Mouse (Mus musculus) limb, embryonic 14.5 days (tissue): ENCODE results near the gene Dapp1. TPM values are rescaled to one million over a fixed set of nuclear protein-coding genes. Genes with fewer than 3 reads are reported as not detected.

Experiments
- ATAC-seq: fragments of 200-750 bp; cut with Nextera tagmentation; 2 replicates; pipeline ENCODE4 v1.8.0; 2017; ENCODE audit warnings: low read depth, moderate number of reproducible peaks, moderate TSS enrichment; ENCODE audit not compliant: low FRiP score
- DNase-seq: peaks from one replicate; pipeline ENCODE4 v3.0.0-alpha.2; 2015; ENCODE audit warnings: low spot score
- H3K27ac ChIP-seq: fragments of 300-500 bp; sonication (generic); replicated peaks from 2 replicates; pipeline ENCODE4 v1.5.1; 2014; ENCODE audit warnings: low read depth, mild to moderate bottlenecking, low read length, moderate library complexity, mixed read lengths
- H3K27me3 ChIP-seq: fragments of 300-500 bp; sonication (generic); 2 replicates; pipeline ENCODE4 v1.6.1; 2014; ENCODE audit warnings: low read length, mixed read lengths; ENCODE audit not compliant: control insufficient read depth, insufficient read depth
- H3K36me3 ChIP-seq: fragments of 300-500 bp; sonication (generic); 2 replicates; pipeline ENCODE4 v1.6.1; 2014; ENCODE audit warnings: mild to moderate bottlenecking, low read length, moderate library complexity, mixed read lengths; ENCODE audit not compliant: control insufficient read depth, insufficient read depth
- H3K4me1 ChIP-seq: fragments of 300-500 bp; sonication (generic); 2 replicates; pipeline ENCODE4 v1.6.1; 2014; ENCODE audit warnings: antibody characterized with exemption, low read length, mixed read lengths; ENCODE audit not compliant: control insufficient read depth, insufficient read depth
- H3K4me2 ChIP-seq: fragments of 300-500 bp; sonication (generic); replicated peaks from 2 replicates; pipeline ENCODE4 v1.6.1; 2014; ENCODE audit warnings: low read depth, mild to moderate bottlenecking, low read length, moderate library complexity; ENCODE audit not compliant: severe bottlenecking
- H3K4me3 ChIP-seq: fragments of 300-500 bp; sonication (generic); replicated peaks from 2 replicates; pipeline ENCODE4 v1.5.1; 2014; ENCODE audit warnings: low read length
- H3K9ac ChIP-seq: fragments of 300-500 bp; sonication (generic); 2 replicates; pipeline ENCODE4 v1.6.1; 2014; ENCODE audit warnings: mild to moderate bottlenecking, low read depth, low read length, moderate library complexity; ENCODE audit not compliant: severe bottlenecking
- H3K9me3 ChIP-seq: fragments of 300-500 bp; sonication (generic); 2 replicates; pipeline ENCODE4 v1.6.1; 2016; ENCODE audit warnings: low read length; ENCODE audit not compliant: control insufficient read depth
- POLR2A ChIP-seq: fragments of 200-500 bp; IDR thresholded peaks from 2 replicates; pipeline ENCODE4 v1.8.0; 2012; ENCODE audit warnings: inconsistent platforms, mild to moderate bottlenecking, moderate library complexity, borderline replicate concordance; ENCODE audit not compliant: insufficient read depth, insufficient read length; ENCODE audit errors: extremely low read depth
- WGBS: fragments of 180-500 bp; shearing (Covaris S2); extraction: QIAGEN DNeasy Blood & Tissue Kit; methylation state at CpG from one replicate; pipeline ENCODE4 v1.1.7; 2014; 5-methylcytosine and 5-hydroxymethylcytosine counted together
- polyA plus RNA-seq, 2 experiments: library from polyadenylated mRNA; depleted of rRNA in 1 of 2; stranded (reverse) in 1 of 2; unstranded in 1 of 2; fragments of >200 nt; fragmentation: Nextera tagmentation in 1 of 2; extraction: Ambion mirVana in 1 of 2; gene quantifications; 2 replicates each; pipeline versions ENCODE4 v1.2.1 to v1.2.3; 2012 to 2014

Gene Dapp1
- polyA plus RNA-seq, 2 experiments = 5.4 to 6.0 TPM

DNA sequence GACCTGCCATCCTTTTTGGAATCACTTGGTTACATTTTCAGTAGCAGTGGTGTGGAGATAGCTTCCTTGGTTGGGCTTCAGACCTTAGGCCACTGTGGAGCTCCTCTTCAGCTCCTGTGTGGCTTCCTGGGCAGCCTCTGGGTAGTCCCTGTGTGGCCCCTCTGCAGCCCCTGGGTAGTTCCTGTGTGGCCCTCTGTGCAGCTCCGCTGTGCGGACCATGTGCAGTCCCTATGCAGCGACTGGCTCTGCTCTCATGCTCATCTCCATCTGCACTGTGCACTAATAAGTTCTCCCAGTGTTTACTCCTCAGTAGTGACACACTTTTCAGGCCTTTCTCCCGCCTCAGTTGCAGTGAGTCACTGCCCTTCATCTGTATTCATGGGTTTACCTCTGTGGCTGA, 89.2 kb downstream of the Dapp1 start:
- no peak for TF ChIP-seq POLR2A
- 94% methylated on average over 4 of the region's 4 CpGs for WGBS
- no peaks in the 10 kb centered on the region for H3K9me3 ChIP-seq
- no peaks in the 10 kb centered on the region for H3K27me3 ChIP-seq
- ATAC-seq (no peak), DNase-seq (no peak)
- H3K9ac ChIP-seq = no peak overlapping the region
- no peak overlapping the region for H3K27ac ChIP-seq
- no peaks in the 10 kb centered on the region for H3K4me1 ChIP-seq
- H3K36me3 ChIP-seq = peaks cover 50% of the 10 kb centered on the region
- no peak overlapping the region for H3K4me2 ChIP-seq
- H3K4me3 ChIP-seq = no peak overlapping the region

- Histone ChIP-seq H3K9ac (no peak overlapping the region), H3K4me1 (no peaks in the 10 kb centered on the region), H3K9me3 (no peaks in the 10 kb centered on the region), H3K27ac (no peak overlapping the region), H3K4me3 (no peak overlapping the region), H3K36me3 (peaks cover 50% of the 10 kb centered on the region), H3K27me3 (no peaks in the 10 kb centered on the region), H3K4me2 (no peak overlapping the region)
- ATAC-seq (no peak), DNase-seq (no peak)
- WGBS = 67% methylated on average over 3 of the region's 3 CpGs
- no peak for TF ChIP-seq POLR2A
These were observed 90.3 kb downstream of the Dapp1 start for GRCm38 (mm10) chr3:137891089-137891488.

DNA sequence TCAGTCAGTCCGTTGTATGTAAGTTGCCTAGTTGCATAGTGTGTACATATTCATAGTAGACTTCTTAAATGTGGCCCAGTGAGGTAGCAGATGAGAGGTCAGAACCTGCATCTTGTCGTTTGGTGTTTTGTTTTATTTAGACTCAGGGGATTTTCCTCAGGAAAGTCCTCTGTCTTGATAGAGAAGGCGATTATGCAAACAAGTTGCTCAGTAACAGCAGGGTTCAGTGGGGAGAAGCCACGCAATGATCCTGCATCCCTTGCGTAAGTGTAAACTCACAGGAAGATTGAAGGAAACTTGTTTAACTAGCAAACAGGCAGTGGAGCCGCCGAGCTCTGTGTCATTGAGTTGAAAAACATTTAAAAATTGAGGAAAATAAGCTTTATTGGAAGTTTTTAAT, 93.4 kb downstream of the Dapp1 start:
- no peak overlapping the region for H3K4me2 ChIP-seq
- H3K36me3 ChIP-seq = peaks cover 36% of the 10 kb centered on the region
- no peaks in the 10 kb centered on the region for H3K9me3 ChIP-seq
- WGBS = 75% methylated on average over 7 of the region's 7 CpGs
- TF ChIP-seq POLR2A = no peak
- no peak overlapping the region for H3K9ac ChIP-seq
- H3K4me1 ChIP-seq = no peaks in the 10 kb centered on the region
- H3K27me3 ChIP-seq = no peaks in the 10 kb centered on the region
- DNase-seq (no peak), ATAC-seq (no peak)
- H3K4me3 ChIP-seq = no peak overlapping the region
- no peak overlapping the region for H3K27ac ChIP-seq

GRCm38 (mm10) chr3:137881093-137881492, 100.3 kb downstream of the Dapp1 start:
- WGBS = 96% methylated on average over 5 of the region's 5 CpGs
- no peak overlapping the region for H3K9ac ChIP-seq
- ATAC-seq (no peak), DNase-seq (no peak)
- H3K4me2 ChIP-seq = no peak overlapping the region
- 0 out of 2 replicates have a peak, but pooled peaks cover 4% of the 10 kb centered on the region for H3K9me3 ChIP-seq
- no peaks in the 10 kb centered on the region for H3K4me1 ChIP-seq
- H3K27ac ChIP-seq = no peak overlapping the region
- H3K27me3 ChIP-seq = no peaks in the 10 kb centered on the region
- TF ChIP-seq POLR2A = no peak
- no peaks in the 10 kb centered on the region for H3K36me3 ChIP-seq
- H3K4me3 ChIP-seq = no peak overlapping the region

Other genes with a start within 250 kb of the Dapp1 start
- gene H2afz, start 117.1 kb downstream of the Dapp1 start, polyA plus RNA-seq (2012; rRNA removed) = 896 and 1,069 TPM in 2 replicates
- 1,399 and 1,426 TPM in 2 replicates for gene H2afz, start 117.1 kb downstream of the Dapp1 start, polyA plus RNA-seq (2014; fragmentation: Nextera tagmentation; extraction: Ambion mirVana)
- gene Dnajb14, start 113.9 kb downstream of the Dapp1 start, polyA plus RNA-seq (2012; rRNA removed) = 7.4 and 9.1 TPM in 2 replicates
- 11.9 and 12.9 TPM in 2 replicates for gene Dnajb14, start 113.9 kb downstream of the Dapp1 start, polyA plus RNA-seq (2014; fragmentation: Nextera tagmentation; extraction: Ambion mirVana)
- gene Lamtor3, start 63.0 kb downstream of the Dapp1 start, polyA plus RNA-seq (2012; rRNA removed) = 75.5 and 77.4 TPM in 2 replicates
- gene Lamtor3, start 63.0 kb downstream of the Dapp1 start, polyA plus RNA-seq (2014; fragmentation: Nextera tagmentation; extraction: Ambion mirVana) = 109 and 112 TPM in 2 replicates
- 3.2 TPM in 2 replicates for gene 1110002E22Rik, start 83.5 kb upstream of the Dapp1 start, polyA plus RNA-seq (2012; rRNA removed)
- 2.8 and 4.0 TPM in 2 replicates for gene 1110002E22Rik, start 83.5 kb upstream of the Dapp1 start, polyA plus RNA-seq (2014; fragmentation: Nextera tagmentation; extraction: Ambion mirVana)
- 0.20 and 0.21 TPM in 2 replicates for gene Gm5105, start 85.8 kb upstream of the Dapp1 start, polyA plus RNA-seq (2012; rRNA removed)
- 0.15 and 0.19 TPM in 2 replicates for gene Gm5105, start 85.8 kb upstream of the Dapp1 start, polyA plus RNA-seq (2014; fragmentation: Nextera tagmentation; extraction: Ambion mirVana)
- gene Trmt10a, start 161.9 kb upstream of the Dapp1 start, polyA plus RNA-seq (2012; rRNA removed) = 6.4 and 9.7 TPM in 2 replicates
- 11.3 and 12.8 TPM in 2 replicates for gene Trmt10a, start 161.9 kb upstream of the Dapp1 start, polyA plus RNA-seq (2014; fragmentation: Nextera tagmentation; extraction: Ambion mirVana)
- gene Mttp, start 163.4 kb upstream of the Dapp1 start, polyA plus RNA-seq (2012; rRNA removed) = 4.0 and 4.9 TPM in 2 replicates
- 6.7 and 6.9 TPM in 2 replicates for gene Mttp, start 163.4 kb upstream of the Dapp1 start, polyA plus RNA-seq (2014; fragmentation: Nextera tagmentation; extraction: Ambion mirVana)
- gene 4930579F01Rik, start 212.3 kb upstream of the Dapp1 start, polyA plus RNA-seq (2012; rRNA removed) = 0.04 TPM in 2 replicates
- gene 4930579F01Rik, start 212.3 kb upstream of the Dapp1 start, polyA plus RNA-seq (2014; fragmentation: Nextera tagmentation; extraction: Ambion mirVana) = 0.12 and 0.19 TPM in 2 replicates
- gene Adh7, start 236.2 kb upstream of the Dapp1 start, polyA plus RNA-seq (2012; rRNA removed) = 0.64 and 0.77 TPM in 2 replicates
- 1.9 TPM in 2 replicates for gene Adh7, start 236.2 kb upstream of the Dapp1 start, polyA plus RNA-seq (2014; fragmentation: Nextera tagmentation; extraction: Ambion mirVana)